Mouse (Mus musculus) bone marrow macrophage, adult 2 months (primary cell): ENCODE measurements around the gene Ang. TPM values are rescaled to one million over a fixed set of nuclear protein-coding genes. Genes with fewer than 3 reads are reported as not detected.

Experiments
- H3K27ac ChIP-seq: 2 replicates; pipeline ENCODE4 v1.5.1; 2012; ENCODE audit warnings: low read depth, low read length; ENCODE audit not compliant: insufficient read depth
- H3K4me1 ChIP-seq: 2 replicates; pipeline ENCODE4 v1.6.1; 2012; ENCODE audit warnings: low read length; ENCODE audit not compliant: control insufficient read depth, insufficient read depth
- H3K4me3 ChIP-seq: 2 replicates; pipeline ENCODE4 v1.5.1; 2012; ENCODE audit warnings: mild to moderate bottlenecking, low read length, moderate library complexity; ENCODE audit not compliant: insufficient read depth
- CTCF ChIP-seq: IDR thresholded peaks from 2 replicates; pipeline ENCODE4 v1.5.1; 2012; ENCODE audit warnings: low read depth, mild to moderate bottlenecking, low read length, moderate library complexity
- POLR2A ChIP-seq: IDR thresholded peaks from 2 replicates; pipeline ENCODE4 v1.6.1; 2012; ENCODE audit warnings: mild to moderate bottlenecking, low read depth, low read length, borderline replicate concordance
- polyA plus RNA-seq: library from polyadenylated mRNA; stranded (reverse); fragments of >200 nt; gene quantifications from 2 replicates; pipeline ENCODE4 v1.2.4, GENCODE M21; 2012; ENCODE audit not compliant: missing spikeins, insufficient read depth, insufficient read length

The Ang gene
- polyA plus RNA-seq, 1 experiment, result 31.9 TPM

DNA sequence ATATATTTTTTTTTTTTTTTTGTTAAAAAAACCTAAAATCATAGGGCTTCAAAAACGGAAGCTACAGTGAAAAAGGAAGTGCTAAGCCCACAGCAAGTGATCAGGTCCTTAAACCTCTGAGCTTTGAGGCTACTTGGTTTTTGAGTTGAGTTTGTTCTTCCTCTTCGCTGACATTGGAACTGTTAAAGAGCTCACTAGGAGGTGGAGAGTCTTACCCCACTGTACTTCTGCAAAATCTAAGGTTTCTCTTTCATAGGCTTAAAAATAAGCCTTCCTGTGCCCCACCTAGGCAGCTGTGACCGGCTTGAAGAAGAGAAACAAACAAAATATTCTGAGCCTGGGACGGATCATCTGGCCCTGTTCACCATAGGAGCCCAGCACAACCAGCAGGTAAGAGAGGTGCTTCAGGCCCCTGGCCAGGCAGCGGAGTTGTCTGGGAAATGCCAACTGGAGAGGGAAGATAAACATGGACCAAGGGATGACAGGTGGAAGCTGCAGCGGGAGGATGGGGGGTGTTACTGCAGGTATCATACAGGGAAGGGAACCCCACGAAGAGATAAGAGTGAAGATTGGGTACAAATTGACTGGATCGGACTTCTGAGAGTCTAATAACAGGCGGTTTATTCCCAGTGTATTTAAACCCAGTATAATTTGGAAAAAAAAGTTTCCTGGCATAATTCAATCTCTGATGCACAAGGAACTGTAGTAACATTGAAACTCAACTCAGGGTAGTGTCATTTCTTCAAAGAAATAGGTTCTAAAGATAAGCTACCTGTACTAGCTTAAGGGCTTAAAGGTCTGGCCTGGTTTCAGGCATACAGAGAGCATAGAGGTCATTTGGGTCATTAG, 38.0 kb downstream of the Ang start:
- peaks cover 27% of the 10 kb centered on the region for H3K4me1 ChIP-seq
- peak overlapping the region; percentile 40 for H3K4me3 ChIP-seq
- TF ChIP-seq POLR2A, result no peak
- no peak for TF ChIP-seq CTCF
- peak overlapping the region; percentile 83 for H3K27ac ChIP-seq

DNA sequence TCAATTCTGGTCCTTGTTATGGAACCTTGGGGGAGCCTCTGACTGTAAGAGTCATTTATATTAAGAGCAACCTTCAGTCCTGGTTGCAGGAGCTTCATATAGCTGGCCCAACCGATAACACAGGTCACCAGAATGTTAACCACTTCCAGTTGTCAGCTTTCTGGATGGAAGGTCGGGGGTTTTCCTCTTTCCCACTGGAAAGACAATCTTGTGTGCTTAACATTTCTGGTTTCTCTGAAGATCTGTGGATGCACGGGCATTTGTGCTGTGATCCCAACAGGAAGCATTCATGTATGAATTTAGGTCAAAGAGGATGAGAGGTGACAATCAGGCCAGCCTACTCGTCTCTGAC, 38.6 kb downstream of the Ang start:
- peaks cover 27% of the 10 kb centered on the region for H3K4me1 ChIP-seq
- peak overlapping the region; percentile 83 for H3K27ac ChIP-seq
- no peak for TF ChIP-seq POLR2A
- no peak for TF ChIP-seq CTCF
- no peak overlapping the region for H3K4me3 ChIP-seq

DNA sequence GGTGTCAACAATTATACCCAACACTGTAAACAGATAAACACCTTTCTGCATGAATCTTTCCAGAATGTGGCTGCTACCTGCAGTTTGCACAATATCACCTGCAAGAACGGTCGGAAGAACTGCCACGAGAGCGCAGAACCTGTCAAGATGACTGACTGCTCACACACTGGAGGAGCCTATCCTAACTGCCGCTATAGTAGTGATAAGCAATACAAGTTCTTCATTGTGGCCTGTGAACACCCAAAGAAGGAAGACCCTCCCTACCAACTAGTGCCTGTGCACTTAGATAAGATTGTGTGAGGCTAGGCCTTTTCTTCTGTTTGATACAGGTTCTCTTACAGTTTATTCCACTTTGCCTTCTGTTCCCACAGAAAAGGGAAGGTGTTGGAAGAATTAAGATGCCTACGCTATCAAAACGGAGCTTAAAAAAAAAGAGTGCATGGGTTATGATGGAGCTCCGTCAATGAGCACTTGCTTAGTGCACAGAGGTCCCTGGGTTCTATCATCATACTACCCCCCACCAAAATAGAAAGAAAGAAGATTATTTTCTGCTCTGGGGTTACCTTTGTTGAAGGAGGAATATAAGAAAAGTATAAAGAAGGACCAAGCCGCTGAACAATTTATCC, 39.5 kb downstream of the Ang start:
- Histone ChIP-seq H3K4me1 (peaks cover 27% of the 10 kb centered on the region), H3K27ac (no peak overlapping the region), H3K4me3 (no peak overlapping the region)
- TF ChIP-seq POLR2A (no peak), CTCF (no peak)

DNA sequence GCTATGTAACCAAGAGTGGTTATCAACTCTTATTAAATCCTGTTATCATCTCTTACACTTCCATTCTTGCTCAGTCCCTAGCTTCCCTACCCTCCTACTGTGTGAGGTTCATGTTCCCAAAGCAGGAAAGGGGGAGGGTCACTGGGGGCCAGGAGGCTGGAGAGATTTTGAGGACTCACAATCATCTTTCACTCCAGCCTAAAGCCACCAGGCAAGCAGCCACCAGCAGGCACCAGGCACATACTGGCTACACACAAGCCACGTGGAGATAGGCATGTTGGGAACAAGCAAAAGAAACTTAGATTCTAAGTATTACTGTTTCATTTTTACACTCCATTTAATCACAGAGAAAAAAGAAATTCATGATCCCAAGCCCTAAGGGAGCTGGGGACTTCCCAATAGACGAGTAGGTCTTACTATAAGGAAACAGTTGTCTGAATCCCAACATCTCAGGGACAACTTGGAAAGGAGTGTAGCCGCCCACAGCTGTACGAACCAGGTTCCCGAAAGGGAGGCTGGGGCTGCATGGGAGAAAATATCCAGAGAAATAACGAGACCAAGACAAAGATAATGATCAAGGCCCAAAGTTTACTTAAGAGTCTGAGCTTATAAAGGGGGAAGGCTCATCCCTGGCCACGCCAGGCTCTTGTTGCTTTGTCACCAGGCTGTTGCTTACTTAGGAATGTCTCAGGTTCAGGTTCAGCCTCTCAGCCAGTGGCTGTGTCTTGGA, 40.3 kb downstream of the Ang start:
- H3K4me1 ChIP-seq, result peaks cover 27% of the 10 kb centered on the region
- H3K4me3 ChIP-seq, result no peak overlapping the region
- H3K27ac ChIP-seq, result no peak overlapping the region

DNA sequence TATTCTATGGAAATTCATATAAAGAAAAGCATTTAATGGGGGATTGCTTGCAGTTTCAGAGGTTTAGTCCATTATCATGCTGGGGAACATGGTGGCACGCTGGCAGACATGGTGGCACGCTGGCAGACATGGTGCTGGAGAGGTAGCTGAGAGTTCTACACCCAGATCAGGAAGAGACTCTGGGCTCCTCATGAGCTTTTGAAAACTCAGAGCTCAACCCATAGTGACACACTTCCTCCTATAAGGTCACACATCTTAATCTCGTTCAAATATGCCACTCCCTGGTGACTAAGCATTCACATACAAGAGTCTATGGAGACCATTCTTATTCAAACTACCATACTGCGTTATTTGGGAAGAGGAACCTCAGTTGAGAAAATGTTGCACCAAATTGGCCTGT, 41.4 kb downstream of the Ang start:
- Histone ChIP-seq H3K27ac (0 out of 2 replicates have a peak overlapping the region, but pooled peaks have one; percentile 16), H3K4me3 (no peak overlapping the region), H3K4me1 (peaks cover 26% of the 10 kb centered on the region)
- TF ChIP-seq POLR2A (no peak), CTCF (no peak)

More for the DNA sequence above, 40.3 kb downstream of the Ang start:
- TF ChIP-seq CTCF (no peak), POLR2A (no peak)

DNA sequence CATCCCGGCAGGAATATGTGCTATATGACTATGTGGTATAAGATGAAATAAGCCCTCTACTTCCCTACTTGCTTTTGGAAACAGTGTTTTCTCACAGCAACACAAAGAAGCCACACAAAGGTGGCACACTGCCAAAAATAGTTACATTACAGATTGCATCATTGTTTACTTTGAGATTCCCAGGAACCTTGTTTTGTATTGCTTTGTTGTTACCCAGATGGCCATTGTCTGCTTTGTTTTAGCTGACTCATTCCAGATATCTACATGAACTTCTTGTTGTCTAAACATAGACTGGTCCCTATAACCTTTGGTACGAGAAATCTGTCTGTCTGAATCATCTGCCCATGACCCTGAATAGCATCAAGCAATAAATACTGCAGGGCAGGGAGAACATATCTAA, 49.4 kb downstream of the Ang start:
- Histone ChIP-seq H3K4me3 (no peak overlapping the region), H3K4me1 (peaks cover 14% of the 10 kb centered on the region), H3K27ac (no peak overlapping the region)
- TF ChIP-seq CTCF (no peak), POLR2A (no peak)

DNA sequence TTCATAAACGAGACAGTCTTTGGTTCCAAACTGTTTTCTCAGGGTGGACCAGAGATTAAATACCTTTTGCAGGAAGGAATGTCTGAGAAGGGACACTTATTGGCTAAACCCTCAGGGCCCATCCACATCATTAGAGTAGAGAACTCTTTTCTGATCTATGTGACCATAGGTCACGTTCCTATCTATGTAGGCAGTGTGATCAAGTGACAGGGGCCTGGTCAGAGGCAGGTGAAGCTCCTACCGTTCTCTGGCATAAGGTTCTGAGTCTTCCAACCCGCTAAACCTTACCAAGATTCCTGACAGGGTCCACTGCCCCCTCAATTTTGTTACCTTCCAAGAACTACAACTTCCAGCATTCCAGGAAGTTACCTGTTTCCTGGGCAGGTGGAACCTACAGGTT, 51.2 kb downstream of the Ang start:
- Histone ChIP-seq H3K4me1 (peaks cover 14% of the 10 kb centered on the region), H3K27ac (no peak overlapping the region), H3K4me3 (no peak overlapping the region)
- TF ChIP-seq POLR2A, result no peak
- TF ChIP-seq CTCF, result no peak

DNA sequence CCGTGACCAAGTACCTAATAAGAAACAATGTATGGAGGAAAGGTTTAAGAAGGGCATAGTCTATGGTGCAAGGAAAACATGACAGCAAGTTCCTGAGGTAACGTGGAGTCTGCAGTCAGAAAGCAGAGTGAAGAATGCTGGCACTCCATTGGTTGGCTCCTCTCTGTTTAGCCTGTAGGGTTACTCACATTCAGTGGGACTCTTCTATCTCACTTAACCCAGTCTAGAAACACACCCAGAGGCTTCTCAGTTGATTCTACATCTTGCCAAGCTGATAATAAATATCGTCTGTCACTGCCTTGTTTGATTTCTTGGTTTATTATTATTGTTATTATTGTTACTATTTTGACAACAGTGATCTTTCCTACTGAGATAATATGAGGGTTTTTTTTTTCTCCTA, 51.6 kb downstream of the Ang start:
- Histone ChIP-seq H3K27ac (no peak overlapping the region), H3K4me1 (peaks cover 14% of the 10 kb centered on the region)
- TF ChIP-seq CTCF (no peak), POLR2A (no peak)

DNA sequence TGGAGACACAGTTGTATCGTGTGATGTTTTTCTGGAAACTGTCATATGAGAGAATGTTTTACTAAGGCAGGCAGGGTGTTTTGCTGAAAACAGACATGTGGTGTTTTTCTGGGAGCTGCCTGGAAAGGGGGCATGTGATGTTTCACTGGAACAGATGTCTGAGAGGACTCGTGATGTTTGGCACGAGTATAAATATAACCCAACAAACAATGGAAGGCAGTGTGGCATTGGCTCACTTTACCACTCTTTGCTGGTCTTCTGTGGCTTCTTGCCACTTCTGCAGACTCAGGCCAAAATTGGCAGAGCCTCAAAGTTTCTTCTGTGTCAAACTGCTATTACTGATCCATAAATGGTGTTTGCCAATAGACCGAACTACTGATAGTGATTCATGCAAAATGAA, 52.3 kb downstream of the Ang start:
- H3K4me3 ChIP-seq, result no peak overlapping the region
- TF ChIP-seq POLR2A (no peak), CTCF (no peak)
- H3K27ac ChIP-seq, result no peak overlapping the region
- H3K4me1 ChIP-seq, result peaks cover 14% of the 10 kb centered on the region

More for the DNA sequence above, 51.6 kb downstream of the Ang start:
- no peak overlapping the region for H3K4me3 ChIP-seq
